Mouse (Mus musculus): Measurements from ENCODE around the gene Zfp157. TPM values are rescaled to one million over a fixed set of nuclear protein-coding genes. Genes with fewer than 3 reads are reported as not detected.

Gene Zfp157
- 29.9 TPM for polyA plus RNA-seq (2017; shearing (Covaris generic))

DNA sequence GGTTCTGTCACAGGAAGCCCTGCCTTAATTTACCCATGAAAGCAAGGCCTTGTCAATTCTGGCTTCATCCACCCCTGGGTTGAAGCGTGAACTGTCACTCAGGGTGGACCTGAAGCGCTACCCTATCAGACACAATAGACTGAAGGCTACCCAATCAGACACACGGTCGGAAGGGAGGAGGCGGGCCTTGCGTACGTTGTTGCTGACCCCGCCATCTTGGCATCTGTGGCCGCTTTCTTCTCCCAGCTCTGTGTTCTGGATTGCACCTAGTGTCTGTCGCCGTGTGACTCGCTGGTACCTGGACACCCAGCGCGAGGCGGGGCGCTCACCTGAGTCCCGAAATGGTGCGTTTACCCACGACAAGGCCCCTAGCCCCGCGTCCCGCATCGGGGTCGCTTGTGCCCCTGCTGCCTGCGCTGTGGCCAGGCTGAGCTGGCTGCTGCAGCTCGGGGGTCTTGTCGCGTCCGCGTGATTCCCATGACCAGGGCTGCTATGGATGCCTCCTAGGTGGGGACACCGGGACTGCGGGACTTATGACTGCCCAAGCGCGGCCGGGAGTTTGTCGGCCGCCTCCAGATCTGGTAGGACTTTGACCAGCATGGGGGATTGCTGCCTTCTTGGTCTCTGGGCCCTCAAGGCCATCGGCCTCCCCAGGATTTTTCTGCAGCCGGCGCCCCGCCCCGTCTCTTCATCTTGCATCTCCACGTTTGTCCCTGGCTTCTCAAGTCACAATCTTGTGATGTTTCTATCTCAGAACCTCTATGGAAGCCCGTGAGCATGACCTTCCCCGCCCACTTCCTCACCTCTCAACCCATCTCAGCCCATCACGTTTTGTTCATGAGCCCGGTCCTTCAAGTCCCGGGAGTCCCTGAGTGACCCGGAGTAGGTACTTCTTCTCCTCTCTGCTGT, at the start of gene Zfp157:
Zfp157 (plus strand) TSS at position 183 of the 909 bp plus-strand sequence.

Other genes with a start within 250 kb of the Zfp157 start
- 0.74 TPM for gene Mblac1, start 247.2 kb upstream of the Zfp157 start, polyA plus RNA-seq (2017; shearing (Covaris generic))
- gene Nxpe5, start 215.6 kb upstream of the Zfp157 start, polyA plus RNA-seq (2017; shearing (Covaris generic)): not detected
- 117 TPM for gene Lamtor4, start 186.0 kb upstream of the Zfp157 start, polyA plus RNA-seq (2017; shearing (Covaris generic))
- gene BC037034, start 177.4 kb upstream of the Zfp157 start, polyA plus RNA-seq (2017; shearing (Covaris generic)): 13.3 TPM
- 1.1 TPM for gene Gal3st4, start 168.6 kb upstream of the Zfp157 start, polyA plus RNA-seq (2017; shearing (Covaris generic))
- not detected for gene Gm43720, start 161.5 kb upstream of the Zfp157 start, polyA plus RNA-seq (2017; shearing (Covaris generic))
- 3.1 TPM for gene Gpc2, start 161.5 kb upstream of the Zfp157 start, polyA plus RNA-seq (2017; shearing (Covaris generic))
- gene Stag3, start 161.2 kb upstream of the Zfp157 start, polyA plus RNA-seq (2017; shearing (Covaris generic)): 0.74 TPM
- 24.7 TPM for gene Pvrig, start 99.5 kb upstream of the Zfp157 start, polyA plus RNA-seq (2017; shearing (Covaris generic))
- gene 1700123K08Rik, start 123.2 kb downstream of the Zfp157 start, polyA plus RNA-seq (2017; shearing (Covaris generic)): not detected
- 76.7 TPM for gene Zfp68, start 178.3 kb downstream of the Zfp157 start, polyA plus RNA-seq (2017; shearing (Covaris generic))
- 9.9 TPM for gene A430033K04Rik, start 181.4 kb downstream of the Zfp157 start, polyA plus RNA-seq (2017; shearing (Covaris generic))

Data from inflammation-experienced regulatory T-cells, adult 16 weeks (primary cell).